Mouse (Mus musculus): ENCODE measurements at regions not wholly inside any gene's neighbourhood (a gene's known extent, or its start where the extent isn't known, plus 50 kb on each side); places are given as distances from the start of the nearest gene placed in this dataset.

GRCm38 (mm10) chr4:140419720-140420412 is 173.3 kb upstream of the Igsf21 start:
- TF ChIP-seq CTCF (IDR thresholded peaks at IDR 0.05; ENCODE audit: control insufficient read depth, insufficient read depth, insufficient read length) = no peak
- no peak for TF ChIP-seq MAX (IDR thresholded peaks at IDR 0.05)
- no peak for TF ChIP-seq MYOD1 (IDR thresholded peaks at IDR 0.05; ENCODE audit: control insufficient read depth, insufficient read length, low read depth)
- no peak for TF ChIP-seq USF1 (IDR thresholded peaks at IDR 0.05; ENCODE audit: low read depth)
- no peak for TF ChIP-seq CEBPB (IDR thresholded peaks at IDR 0.05; ENCODE audit: low read depth)

Data from C2C12 (cell line).